Mouse (Mus musculus) liver, adult 2 months (tissue): Measurements from ENCODE around the gene Slc1a5. TPM values are rescaled to one million over a fixed set of nuclear protein-coding genes. Genes with fewer than 3 reads are reported as not detected.

ENCODE experiments used
- DNase-seq: peaks from one replicate; pipeline ENCODE4 v3.0.0-alpha.2; 2011; ENCODE audit warnings: low read depth, low spot score; ENCODE audit errors: extremely low read depth
- H3K27ac ChIP-seq: fragments of 200-500 bp; replicated peaks from 2 replicates; pipeline ENCODE4 v1.5.1; 2012; ENCODE audit warnings: low read depth, mild to moderate bottlenecking, control low read depth, inconsistent platforms, low read length; ENCODE audit not compliant: insufficient read depth
- H3K27me3 ChIP-seq: fragments of 200-500 bp; 2 replicates; pipeline ENCODE4 v1.6.1; 2012; ENCODE audit warnings: mild to moderate bottlenecking, moderate library complexity, low read length, inconsistent platforms; ENCODE audit not compliant: control insufficient read depth, insufficient read depth
- H3K36me3 ChIP-seq: fragments of 200-500 bp; 2 replicates; pipeline ENCODE4 v1.6.1; 2012; ENCODE audit warnings: low read length, inconsistent platforms; ENCODE audit not compliant: control insufficient read depth, insufficient read depth
- H3K4me1 ChIP-seq: fragments of 200-500 bp; 2 replicates; pipeline ENCODE4 v1.6.1; 2011; ENCODE audit warnings: low read length; ENCODE audit not compliant: control insufficient read depth, insufficient read depth
- H3K4me3 ChIP-seq: fragments of 200-500 bp; 2 replicates; pipeline ENCODE4 v1.5.1; 2011; ENCODE audit warnings: low read depth, mild to moderate bottlenecking, control low read depth, low read length, moderate library complexity; ENCODE audit not compliant: insufficient read depth
- H3K79me2 ChIP-seq: fragments of 200-500 bp; 2 replicates; pipeline ENCODE4 v1.6.1; 2012; ENCODE audit warnings: inconsistent platforms, mild to moderate bottlenecking, low read length, moderate library complexity; ENCODE audit not compliant: control insufficient read depth, insufficient read depth
- H3K9ac ChIP-seq: fragments of 200-500 bp; 2 replicates; pipeline ENCODE4 v1.6.1; 2012; ENCODE audit warnings: low read depth, mild to moderate bottlenecking, control low read depth, inconsistent platforms, low read length
- CTCF ChIP-seq: fragments of 200-500 bp; IDR thresholded peaks from 2 replicates; pipeline ENCODE4 v1.5.1; 2011; ENCODE audit warnings: low read depth, low read length, control low read depth
- POLR2A ChIP-seq: fragments of 200-500 bp; IDR thresholded peaks from 2 replicates; pipeline ENCODE4 v1.6.1; 2011; ENCODE audit warnings: low read length, control low read depth; ENCODE audit not compliant: insufficient read depth; ENCODE audit errors: extremely low read depth
- WGBS: fragments of 180-500 bp; shearing (Covaris S2); methylation state at CpG from one replicate; pipeline ENCODE4 v1.1.7; 2018; 5-methylcytosine and 5-hydroxymethylcytosine counted together
- polyA plus RNA-seq: library from polyadenylated mRNA; depleted of rRNA; stranded (reverse); fragments of >200 nt; gene quantifications from 2 replicates; pipeline ENCODE4 v1.2.3, GENCODE M21; 2012
- total RNA-seq: library from RNA; depleted of rRNA; stranded (reverse); fragments of >200 nt; gene quantifications from 2 replicates; pipeline ENCODE4 v1.2.3, GENCODE M21; 2014

Slc1a5 gene
- total and polyA plus RNA-seq, 2 experiments = 1.8 to 4.2 TPM

DNA sequence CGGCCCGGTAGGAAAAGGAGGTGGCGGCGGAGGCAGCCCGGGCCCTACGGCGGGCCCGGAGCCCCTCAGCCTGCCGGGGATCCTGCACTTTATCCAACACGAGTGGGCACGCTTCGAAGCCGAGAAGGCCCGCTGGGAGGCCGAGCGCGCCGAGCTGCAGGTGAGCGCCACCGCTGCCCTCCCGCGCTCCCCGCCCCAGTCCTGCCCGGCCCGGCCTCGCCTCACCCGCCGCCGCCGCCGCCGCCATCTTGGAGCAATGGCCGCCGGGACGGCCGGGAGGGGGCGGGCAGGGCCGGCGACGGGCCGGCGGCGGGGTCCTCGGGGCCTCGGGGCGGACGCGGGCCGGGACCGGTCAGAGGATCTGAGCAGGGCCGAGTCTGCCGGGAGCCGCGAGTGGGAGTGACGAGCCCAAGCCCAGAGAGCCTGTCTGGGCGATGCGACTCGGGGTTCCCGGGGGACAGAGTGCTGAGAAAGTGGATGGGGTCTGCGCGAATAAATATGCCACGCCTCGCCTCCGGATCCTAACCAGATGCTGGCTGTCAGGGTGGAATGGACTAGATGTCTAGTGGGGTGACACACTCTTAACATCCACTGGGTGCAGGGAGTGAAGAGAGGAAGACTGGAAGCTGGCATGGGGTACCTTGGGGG, 35.5 kb downstream of the Slc1a5 start, which contains the start of gene Fkrp:
Gene Fkrp, minus strand, starts transcription at position 258 of the 648 bp plus-strand sequence.
- TF ChIP-seq POLR2A = no peak
- TF ChIP-seq CTCF = no peak
- no peak for DNase-seq
- H3K27me3 ChIP-seq = no peaks in the 10 kb centered on the region
- H3K4me1 ChIP-seq = peaks cover 30% of the 10 kb centered on the region
- H3K4me3 ChIP-seq = peak within 1 kb of the TSS; percentile 98
- H3K79me2 ChIP-seq = peaks cover 43% of the 10 kb centered on the region
- H3K27ac ChIP-seq = peak within 1 kb of the TSS; percentile 81
- under 1% methylated on average over 63 of the region's 64 CpGs for WGBS
- peak within 1 kb of the TSS; percentile 99 for H3K9ac ChIP-seq
- H3K36me3 ChIP-seq = no peaks in the 10 kb centered on the region

DNA sequence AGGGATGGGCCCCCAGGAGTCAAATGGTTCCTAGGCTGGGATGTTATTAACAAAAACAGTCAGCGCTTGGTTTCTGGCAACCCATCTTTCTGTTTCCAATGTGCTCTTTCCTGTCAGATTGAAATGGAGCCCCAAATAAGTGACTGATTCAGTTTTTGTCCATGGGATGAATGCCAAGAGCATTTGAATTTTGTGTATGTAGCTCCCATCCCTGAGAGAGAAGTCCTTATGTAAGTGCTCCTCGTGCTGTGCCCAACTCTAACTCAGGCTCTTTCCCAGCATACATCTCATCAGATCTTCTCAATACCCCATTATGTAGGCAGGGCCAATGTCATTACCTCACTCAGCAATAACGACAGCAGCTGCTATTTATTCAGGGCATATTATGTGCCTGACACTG, 36.6 kb downstream of the Slc1a5 start:
- Histone ChIP-seq H3K9ac (no peak overlapping the region), H3K27me3 (no peaks in the 10 kb centered on the region), H3K4me1 (peaks cover 30% of the 10 kb centered on the region), H3K36me3 (no peaks in the 10 kb centered on the region), H3K27ac (no peak overlapping the region), H3K79me2 (peaks cover 48% of the 10 kb centered on the region), H3K4me3 (no peak overlapping the region; the same call in 1 of the 2 replicates)
- WGBS = 66% methylated on average over 3 of the region's 3 CpGs
- DNase-seq = no peak
- TF ChIP-seq CTCF = no peak
- no peak for TF ChIP-seq POLR2A

DNA sequence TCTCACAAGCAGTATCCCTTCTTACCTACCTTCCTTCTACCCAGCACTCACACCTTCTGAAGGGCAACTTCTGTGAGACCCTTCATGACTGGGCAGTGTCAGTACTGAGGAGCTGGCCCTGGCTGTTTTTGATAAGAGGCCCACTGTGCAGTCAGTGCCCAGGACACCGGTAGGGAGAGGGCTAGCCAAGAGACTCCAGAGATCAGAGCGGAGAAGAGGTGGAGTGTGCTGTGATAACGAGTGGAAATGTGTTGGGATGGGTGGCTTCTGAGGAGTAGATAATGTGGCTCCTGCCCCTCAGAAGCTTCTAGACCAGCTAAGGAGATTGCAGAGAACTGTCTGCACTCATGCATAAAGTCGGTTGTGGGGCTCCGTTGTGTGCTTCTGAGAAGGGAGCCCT, 38.7 kb downstream of the Slc1a5 start:
- no peak for TF ChIP-seq POLR2A
- DNase-seq = no peak
- Histone ChIP-seq H3K9ac (no peak overlapping the region), H3K36me3 (peaks cover 3% of the 10 kb centered on the region; the same call in 1 of the 2 replicates), H3K79me2 (peaks cover 54% of the 10 kb centered on the region), H3K4me3 (no peak overlapping the region), H3K27me3 (no peaks in the 10 kb centered on the region), H3K4me1 (peaks cover 30% of the 10 kb centered on the region), H3K27ac (no peak overlapping the region)
- 79% methylated on average over 5 of the region's 5 CpGs for WGBS

DNA sequence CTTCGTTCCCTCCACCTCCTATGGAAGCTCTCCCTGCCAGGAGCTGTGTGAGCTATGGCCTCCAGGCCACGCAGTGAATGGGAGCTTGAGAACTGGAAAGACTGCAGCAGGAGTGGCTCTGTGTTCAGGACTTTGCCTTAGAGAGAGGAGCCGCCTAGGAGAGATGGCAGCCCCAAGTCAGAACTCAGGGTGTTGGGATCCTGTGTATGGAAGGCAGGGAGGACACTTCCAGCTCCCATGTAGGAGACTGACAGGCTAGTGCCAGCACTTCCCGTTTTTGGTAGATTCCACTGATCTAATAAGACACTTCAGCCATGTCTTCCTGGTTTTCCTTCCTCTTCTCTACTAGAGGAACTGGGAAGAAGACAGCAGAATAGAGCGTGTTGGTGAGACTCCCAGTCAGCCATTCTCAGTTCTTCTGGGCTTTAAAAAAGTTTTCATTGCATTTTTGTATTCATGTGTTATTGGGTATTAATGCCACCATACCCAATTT, 39.2 kb downstream of the Slc1a5 start:
- Histone ChIP-seq H3K27ac (no peak overlapping the region), H3K36me3 (peaks cover 5% of the 10 kb centered on the region; the same call in 1 of the 2 replicates), H3K27me3 (no peaks in the 10 kb centered on the region), H3K4me3 (no peak overlapping the region), H3K9ac (no peak overlapping the region), H3K4me1 (peaks cover 30% of the 10 kb centered on the region), H3K79me2 (peaks cover 54% of the 10 kb centered on the region)
- 61% methylated on average over 5 of the region's 5 CpGs for WGBS
- peak; percentile 23 for DNase-seq
- TF ChIP-seq CTCF (no peak), POLR2A (no peak)

DNA sequence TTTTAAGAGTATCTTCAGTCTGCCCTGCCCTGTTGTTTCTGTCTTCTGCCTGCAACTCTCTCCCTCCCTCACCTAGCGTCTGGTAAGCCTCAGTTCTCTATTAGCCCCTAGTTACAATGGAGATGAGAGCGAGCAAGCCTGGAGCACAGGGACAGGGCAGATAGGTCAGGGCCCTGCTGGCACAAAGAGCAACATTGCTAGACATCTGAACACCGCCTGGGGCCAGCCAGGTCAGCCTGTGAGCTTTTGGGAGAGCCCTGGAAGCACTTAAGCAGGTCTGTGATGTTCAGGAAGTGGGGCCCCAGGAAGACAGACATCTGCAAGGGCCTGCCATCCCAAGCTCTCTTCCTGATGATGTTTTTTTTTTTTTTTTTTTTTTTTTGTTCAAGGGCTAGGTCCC, 40.0 kb downstream of the Slc1a5 start:
- DNase-seq = peak; percentile 46
- Histone ChIP-seq H3K27me3 (no peaks in the 10 kb centered on the region), H3K4me3 (no peak overlapping the region), H3K79me2 (peaks cover 51% of the 10 kb centered on the region), H3K4me1 (peaks cover 30% of the 10 kb centered on the region), H3K27ac (no peak overlapping the region), H3K36me3 (peaks cover 7% of the 10 kb centered on the region; the same call in 1 of the 2 replicates), H3K9ac (no peak overlapping the region)
- TF ChIP-seq CTCF = no peak
- TF ChIP-seq POLR2A = no peak
- WGBS = 19% methylated on average over 3 of the region's 3 CpGs

DNA sequence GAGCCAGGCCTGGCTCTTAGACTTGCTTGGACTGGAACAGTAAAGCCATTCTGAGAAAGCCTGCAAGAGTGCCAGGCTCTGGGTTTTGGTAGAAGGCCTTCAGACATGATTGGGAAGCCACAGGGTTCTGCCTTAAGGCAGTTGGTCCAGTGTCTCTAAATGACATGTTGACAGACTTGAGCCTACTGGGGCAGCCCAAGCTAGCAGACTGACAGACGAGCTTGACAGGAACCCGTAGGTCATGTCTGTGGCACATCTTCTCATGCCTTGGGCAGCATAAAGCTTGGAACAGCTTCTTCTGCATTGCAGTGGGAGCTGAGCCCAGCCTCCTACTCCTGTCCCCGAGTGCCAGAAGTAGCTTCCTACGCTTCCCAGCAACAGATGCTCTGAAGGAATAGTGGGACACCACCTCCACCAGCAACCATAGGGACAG, 40.5 kb downstream of the Slc1a5 start:
- H3K9ac ChIP-seq = no peak overlapping the region
- no peak for TF ChIP-seq POLR2A
- no peak for TF ChIP-seq CTCF
- H3K4me3 ChIP-seq = no peak overlapping the region
- no peaks in the 10 kb centered on the region for H3K27me3 ChIP-seq
- H3K27ac ChIP-seq = no peak overlapping the region
- H3K79me2 ChIP-seq = peaks cover 45% of the 10 kb centered on the region
- no peak for DNase-seq
- peaks cover 30% of the 10 kb centered on the region for H3K4me1 ChIP-seq
- WGBS = 81% methylated on average over 4 of the region's 4 CpGs
- H3K36me3 ChIP-seq = peaks cover 7% of the 10 kb centered on the region; the same call in 1 of the 2 replicates
